Mouse (Mus musculus) limb, embryonic 15.5 days (tissue): Measurements from ENCODE around the gene Fn1. TPM values are rescaled to one million over a fixed set of nuclear protein-coding genes. Genes with fewer than 3 reads are reported as not detected.

ENCODE experiments used
- ATAC-seq: fragments of 200-750 bp; cut with Nextera tagmentation; 2 replicates; pipeline ENCODE4 v1.8.0; 2017; ENCODE audit warnings: low read depth, moderate TSS enrichment; ENCODE audit not compliant: insufficient number of reproducible peaks, low FRiP score, low TSS enrichment
- H3K27ac ChIP-seq: fragments of 300-500 bp; sonication (generic); 2 replicates; pipeline ENCODE4 v1.5.1; 2015; ENCODE audit warnings: moderate library complexity, mild to moderate bottlenecking, inconsistent platforms
- H3K27me3 ChIP-seq: fragments of 300-500 bp; sonication (generic); 2 replicates; pipeline ENCODE4 v1.6.1; 2015; ENCODE audit warnings: inconsistent platforms
- H3K36me3 ChIP-seq: fragments of 300-500 bp; sonication (generic); 2 replicates; pipeline ENCODE4 v1.6.1; 2015; ENCODE audit warnings: inconsistent platforms
- H3K4me1 ChIP-seq: fragments of 300-500 bp; sonication (generic); 2 replicates; pipeline ENCODE4 v1.6.1; 2015; ENCODE audit warnings: inconsistent platforms
- H3K4me2 ChIP-seq: fragments of 300-500 bp; sonication (generic); 2 replicates; pipeline ENCODE4 v1.6.1; 2015; ENCODE audit warnings: mild to moderate bottlenecking, inconsistent platforms
- H3K4me3 ChIP-seq: fragments of 300-500 bp; sonication (generic); 2 replicates; pipeline ENCODE4 v1.5.1; 2015; ENCODE audit warnings: mild to moderate bottlenecking, inconsistent platforms
- H3K9ac ChIP-seq: fragments of 300-500 bp; sonication (generic); 2 replicates; pipeline ENCODE4 v1.6.1; 2015; ENCODE audit warnings: inconsistent platforms
- H3K9me3 ChIP-seq: fragments of 300-500 bp; sonication (generic); 2 replicates; pipeline ENCODE4 v1.6.1; 2016; ENCODE audit warnings: inconsistent platforms
- WGBS: fragments of 180-500 bp; shearing (Covaris S2); methylation state at CpG from one replicate; pipeline ENCODE4 v1.1.7; 2015; 5-methylcytosine and 5-hydroxymethylcytosine counted together
- polyA plus RNA-seq: library from polyadenylated mRNA; unstranded; fragments of >200 nt; fragmentation: Nextera tagmentation; extraction: Ambion mirVana; gene quantifications from 2 replicates; pipeline ENCODE4 v1.2.1, GENCODE M21; 2015

Gene Fn1
- polyA plus RNA-seq, 1 experiment from 2014 or later = 197 TPM

DNA sequence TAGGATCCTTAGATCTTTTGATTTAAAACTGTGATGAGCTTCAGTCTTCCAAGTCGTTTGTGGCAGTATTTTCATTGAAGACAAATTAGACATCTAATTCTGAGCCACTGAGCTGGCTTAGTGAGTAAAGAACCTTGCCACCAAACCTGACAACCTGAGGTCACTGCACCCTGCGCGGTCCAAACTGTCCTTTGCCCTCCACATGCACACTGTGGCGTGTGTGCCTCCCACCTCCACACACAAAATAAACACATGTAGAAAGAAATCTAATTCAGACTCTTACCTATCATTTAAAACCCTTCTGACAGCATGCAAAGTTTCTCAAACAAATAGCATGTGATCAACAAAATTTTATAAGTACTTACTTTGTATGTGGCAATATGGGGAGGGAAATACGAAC, 6.2 kb downstream of the Fn1 start:
- Histone ChIP-seq H3K9ac (no peak overlapping the region), H3K27me3 (no peaks in the 10 kb centered on the region), H3K9me3 (no peaks in the 10 kb centered on the region), H3K4me2 (no peak overlapping the region), H3K27ac (no peak overlapping the region), H3K36me3 (peaks cover 65% of the 10 kb centered on the region), H3K4me1 (peaks cover 10% of the 10 kb centered on the region), H3K4me3 (no peak overlapping the region)
- WGBS = 78% methylated on average over 5 of the region's 5 CpGs
- no peak for ATAC-seq

DNA sequence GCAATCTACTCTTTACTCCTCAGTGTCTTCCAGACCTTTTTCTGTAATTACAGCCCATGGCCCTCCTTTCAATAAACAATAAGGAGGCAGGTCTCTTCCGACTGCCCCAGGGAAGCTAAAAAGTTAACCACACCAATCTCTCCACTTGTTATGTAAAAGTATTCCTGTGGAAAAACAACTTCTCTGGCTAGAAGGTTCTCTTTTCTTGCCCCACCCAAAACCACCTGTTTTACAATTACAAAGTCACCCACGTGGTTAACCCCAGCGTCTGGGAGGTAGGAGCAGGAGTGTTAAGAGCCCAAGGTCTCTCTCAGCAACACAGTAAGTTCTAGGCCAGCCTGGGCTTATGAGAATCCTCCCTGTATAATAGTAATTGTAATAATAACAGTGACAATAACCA, 7.0 kb downstream of the Fn1 start:
- H3K4me2 ChIP-seq = no peak overlapping the region
- no peaks in the 10 kb centered on the region for H3K9me3 ChIP-seq
- H3K27me3 ChIP-seq = no peaks in the 10 kb centered on the region
- H3K36me3 ChIP-seq = peaks cover 73% of the 10 kb centered on the region
- ATAC-seq = no peak
- H3K4me3 ChIP-seq = no peak overlapping the region
- H3K9ac ChIP-seq = no peak overlapping the region
- 43% methylated on average over 3 of the region's 3 CpGs for WGBS
- H3K27ac ChIP-seq = no peak overlapping the region
- H3K4me1 ChIP-seq = peaks cover 10% of the 10 kb centered on the region

DNA sequence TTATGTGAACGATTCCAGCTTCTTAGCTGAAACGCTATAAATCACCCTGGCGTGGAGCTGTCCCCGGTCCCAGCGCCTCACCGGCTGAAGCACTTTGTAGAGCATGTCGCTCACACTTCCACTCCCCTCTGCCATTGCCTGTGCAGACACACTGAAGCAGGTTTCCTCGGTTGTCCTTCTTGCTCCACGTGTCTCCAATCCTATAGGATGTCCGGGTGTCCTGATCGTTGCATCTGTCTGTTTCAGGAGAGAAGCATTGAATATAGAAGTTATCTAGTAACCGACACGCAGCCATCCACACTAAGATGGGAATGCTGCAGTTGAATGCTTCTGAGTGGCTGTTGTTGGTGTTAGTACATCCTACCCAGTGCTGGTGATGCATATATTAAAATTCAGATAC, 7.5 kb downstream of the Fn1 start:
- peaks cover 78% of the 10 kb centered on the region for H3K36me3 ChIP-seq
- no peak overlapping the region for H3K4me3 ChIP-seq
- 86% methylated on average over 13 of the region's 13 CpGs for WGBS
- no peak overlapping the region for H3K4me2 ChIP-seq
- H3K27me3 ChIP-seq = no peaks in the 10 kb centered on the region
- peaks cover 5% of the 10 kb centered on the region for H3K4me1 ChIP-seq
- H3K27ac ChIP-seq = no peak overlapping the region
- ATAC-seq = no peak
- no peaks in the 10 kb centered on the region for H3K9me3 ChIP-seq
- no peak overlapping the region for H3K9ac ChIP-seq

DNA sequence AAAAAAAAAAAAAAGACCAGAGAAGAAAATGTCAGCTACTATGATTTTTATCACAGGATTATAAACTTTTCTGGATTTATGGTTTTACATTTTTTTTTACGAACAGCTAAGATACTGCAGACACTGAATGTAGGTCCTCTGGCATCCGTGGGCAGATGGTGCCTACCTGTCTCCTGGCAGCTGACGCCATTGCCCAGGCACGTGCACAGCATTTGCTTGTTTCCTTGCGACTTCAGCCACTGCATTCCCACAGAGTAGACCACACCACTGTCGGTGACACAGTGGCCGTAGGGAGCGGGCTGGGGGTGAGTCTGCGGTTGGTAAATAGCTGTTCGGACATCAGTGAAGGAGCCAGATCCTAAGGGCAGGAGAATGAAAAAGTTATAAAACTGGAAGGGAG, 10.2 kb downstream of the Fn1 start:
- peaks cover 83% of the 10 kb centered on the region for H3K36me3 ChIP-seq
- H3K9me3 ChIP-seq = no peaks in the 10 kb centered on the region
- no peaks in the 10 kb centered on the region for H3K27me3 ChIP-seq
- H3K4me1 ChIP-seq = no peaks in the 10 kb centered on the region; the same call in 1 of the 2 replicates
- no peak overlapping the region for H3K27ac ChIP-seq
- WGBS = 95% methylated on average over 10 of the region's 10 CpGs
- no peak for ATAC-seq
- no peak overlapping the region for H3K4me3 ChIP-seq
- no peak overlapping the region for H3K9ac ChIP-seq
- H3K4me2 ChIP-seq = no peak overlapping the region

DNA sequence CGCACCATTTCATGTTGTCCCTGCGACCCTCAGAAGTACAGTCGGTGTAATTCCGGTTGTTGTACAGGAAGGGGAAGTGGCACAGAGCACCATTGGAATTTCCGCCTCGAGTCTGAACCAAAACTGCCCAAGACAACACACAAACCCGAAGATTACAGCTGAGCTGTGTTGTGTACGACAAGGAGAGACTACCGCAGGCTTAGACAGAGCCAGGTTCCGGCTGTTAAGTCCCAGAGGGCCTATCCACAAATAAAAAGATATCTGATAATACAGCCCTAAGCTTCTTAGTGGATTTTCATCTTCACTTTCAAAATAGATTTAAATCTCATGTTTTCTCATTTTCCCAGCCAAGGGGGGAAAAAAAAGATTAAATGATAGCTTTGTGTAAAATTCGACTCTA, 11.8 kb downstream of the Fn1 start:
- Histone ChIP-seq H3K4me2 (no peak overlapping the region), H3K27ac (no peak overlapping the region), H3K27me3 (no peaks in the 10 kb centered on the region), H3K4me1 (no peaks in the 10 kb centered on the region), H3K9me3 (no peaks in the 10 kb centered on the region), H3K36me3 (peaks cover 88% of the 10 kb centered on the region), H3K9ac (no peak overlapping the region), H3K4me3 (no peak overlapping the region)
- 89% methylated on average over 11 of the region's 11 CpGs for WGBS
- no peak for ATAC-seq

DNA sequence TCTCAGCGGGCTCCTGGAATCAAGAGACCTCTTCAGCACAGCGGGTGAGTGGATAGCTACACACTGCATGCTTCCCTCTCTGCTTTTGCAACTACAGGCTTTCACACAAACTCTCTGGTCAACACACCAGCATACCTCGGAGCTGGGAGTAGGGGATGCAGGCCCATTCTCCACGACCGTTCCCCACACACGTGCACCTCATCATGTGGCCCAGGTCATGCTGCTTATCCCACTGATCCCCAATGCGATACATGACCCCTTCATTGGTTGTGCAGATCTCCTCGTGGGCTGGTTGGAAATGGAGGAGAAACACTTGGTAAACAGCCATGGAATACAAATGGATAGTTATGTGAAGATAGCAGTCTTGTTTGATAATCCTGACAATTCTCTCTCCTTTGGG, 12.8 kb downstream of the Fn1 start:
- no peak overlapping the region for H3K4me3 ChIP-seq
- H3K27ac ChIP-seq = no peak overlapping the region
- H3K4me2 ChIP-seq = no peak overlapping the region
- no peak for ATAC-seq
- H3K27me3 ChIP-seq = no peaks in the 10 kb centered on the region
- no peaks in the 10 kb centered on the region for H3K9me3 ChIP-seq
- peaks cover 90% of the 10 kb centered on the region for H3K36me3 ChIP-seq
- no peak overlapping the region for H3K9ac ChIP-seq
- no peaks in the 10 kb centered on the region for H3K4me1 ChIP-seq
- WGBS = 92% methylated on average over 8 of the region's 8 CpGs

DNA sequence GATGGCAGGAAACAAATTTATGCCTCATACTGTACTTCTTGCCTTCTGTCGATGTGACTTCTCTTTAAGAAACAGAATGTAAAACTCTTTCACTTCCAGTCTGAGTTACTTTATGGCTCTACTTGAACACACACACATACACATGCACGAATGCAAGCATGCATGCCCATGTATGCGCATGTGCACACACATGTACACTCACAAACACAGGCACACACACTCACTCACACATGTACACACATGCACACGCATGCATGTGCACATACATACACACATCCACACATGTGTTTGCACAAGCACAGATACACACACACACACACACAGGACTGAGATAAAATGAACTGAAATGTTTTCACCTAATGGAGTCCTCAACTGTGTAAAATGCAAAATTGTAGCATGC, 16.3 kb downstream of the Fn1 start:
- Histone ChIP-seq H3K4me3 (no peak overlapping the region), H3K9ac (no peak overlapping the region), H3K4me2 (no peak overlapping the region), H3K27ac (no peak overlapping the region), H3K9me3 (no peaks in the 10 kb centered on the region), H3K27me3 (no peaks in the 10 kb centered on the region), H3K4me1 (no peaks in the 10 kb centered on the region), H3K36me3 (peaks cover 72% of the 10 kb centered on the region)
- WGBS = 91% methylated on average over 4 of the region's 4 CpGs
- no peak for ATAC-seq

DNA sequence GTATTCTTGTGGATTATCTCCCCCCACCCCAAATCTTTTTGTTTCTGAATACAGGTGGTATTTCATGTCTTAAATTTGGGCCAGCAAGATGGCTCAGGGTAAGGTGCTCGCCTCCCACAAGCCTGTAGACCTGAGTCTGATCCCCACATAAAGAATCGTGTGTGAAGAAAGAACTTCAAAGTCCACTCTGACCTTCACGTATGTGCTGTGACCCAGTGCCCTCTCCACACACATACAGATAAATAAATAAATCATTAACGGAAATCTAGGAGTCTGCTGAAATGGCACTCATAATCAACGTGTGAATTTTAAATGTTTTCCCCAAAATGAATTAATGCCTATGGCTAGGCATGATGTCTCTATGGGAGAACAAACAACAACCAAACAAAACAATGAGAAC, 16.9 kb downstream of the Fn1 start:
- no peak overlapping the region for H3K9ac ChIP-seq
- H3K36me3 ChIP-seq = peaks cover 70% of the 10 kb centered on the region
- WGBS = 93% methylated on average over 5 of the region's 5 CpGs
- no peak overlapping the region for H3K4me3 ChIP-seq
- ATAC-seq = no peak
- no peaks in the 10 kb centered on the region for H3K4me1 ChIP-seq
- no peaks in the 10 kb centered on the region for H3K9me3 ChIP-seq
- no peak overlapping the region for H3K27ac ChIP-seq
- H3K4me2 ChIP-seq = no peak overlapping the region
- H3K27me3 ChIP-seq = no peaks in the 10 kb centered on the region

DNA sequence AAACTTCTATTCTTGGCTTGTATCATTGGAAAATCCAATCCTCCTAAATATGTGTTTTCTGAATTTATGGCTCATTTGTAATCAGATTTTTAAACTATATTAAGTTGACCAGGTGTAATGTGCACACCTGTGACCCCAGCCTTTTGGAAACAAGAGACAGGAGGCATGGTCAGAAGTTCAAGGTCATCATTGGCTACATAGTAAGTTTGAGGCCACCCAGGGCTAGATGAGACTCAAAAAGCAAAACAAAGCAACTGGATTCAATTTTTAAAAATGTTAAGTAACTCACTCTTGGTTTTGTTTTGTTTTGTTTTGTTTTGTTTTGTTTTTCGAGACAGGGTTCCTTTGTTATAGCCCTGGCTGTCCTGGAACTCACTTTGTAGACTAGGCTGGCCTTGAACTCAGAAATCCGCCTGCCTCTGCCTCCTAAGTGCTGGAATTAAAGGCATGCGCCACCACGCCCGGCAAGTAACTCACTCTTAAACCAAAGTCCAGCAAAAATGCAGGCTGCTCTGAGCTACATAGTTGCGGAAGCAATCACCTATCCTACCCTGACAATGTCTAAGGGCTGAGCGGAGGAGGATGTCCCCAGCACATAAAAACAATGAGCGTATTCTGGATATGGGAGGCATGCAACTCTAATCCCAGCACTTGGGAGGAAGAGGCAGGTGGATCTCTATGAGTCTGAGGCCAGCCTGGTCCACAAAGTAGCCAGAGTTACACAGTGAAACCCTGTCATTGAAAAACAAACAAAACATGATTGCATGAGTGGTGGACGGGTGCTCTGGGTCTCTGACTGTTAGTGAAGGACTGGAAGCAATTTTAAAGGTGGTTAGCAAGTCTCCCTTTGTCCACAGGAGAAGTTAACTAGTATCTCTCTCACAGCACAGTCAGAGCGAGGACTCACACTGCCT, 17.6 kb downstream of the Fn1 start:
- Histone ChIP-seq H3K4me1 (no peaks in the 10 kb centered on the region), H3K27me3 (no peaks in the 10 kb centered on the region), H3K4me3 (no peak overlapping the region), H3K9ac (no peak overlapping the region), H3K4me2 (no peak overlapping the region), H3K36me3 (peaks cover 66% of the 10 kb centered on the region), H3K27ac (no peak overlapping the region), H3K9me3 (no peaks in the 10 kb centered on the region)
- 93% methylated on average over 10 of the region's 10 CpGs for WGBS
- ATAC-seq = no peak

DNA sequence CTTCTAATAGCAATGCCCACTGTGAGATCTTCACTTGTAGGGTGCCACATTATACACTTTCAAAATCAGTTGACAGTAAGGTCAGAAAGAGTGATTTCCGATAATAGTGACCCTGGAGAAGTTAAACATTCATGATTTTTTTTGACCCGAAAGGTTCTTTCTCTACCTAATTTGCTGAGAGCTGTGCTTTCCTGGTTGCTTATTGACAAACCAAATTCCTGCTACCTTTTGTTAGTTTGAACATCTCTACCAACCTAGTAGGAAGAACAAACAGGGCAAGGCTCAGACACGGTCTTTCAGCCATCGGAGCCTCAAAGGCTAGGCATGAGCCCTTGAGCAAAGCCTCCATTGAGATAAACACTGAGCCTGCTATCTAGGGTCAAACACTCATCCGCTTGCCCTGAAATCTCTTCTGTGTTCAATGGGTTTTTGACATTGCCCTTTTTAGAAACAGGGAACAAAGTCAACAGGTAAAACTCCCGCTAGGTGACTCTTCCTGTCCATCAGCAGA, 18.5 kb downstream of the Fn1 start:
- Histone ChIP-seq H3K4me1 (no peaks in the 10 kb centered on the region), H3K27me3 (no peaks in the 10 kb centered on the region), H3K27ac (no peak overlapping the region), H3K36me3 (peaks cover 66% of the 10 kb centered on the region), H3K9me3 (no peaks in the 10 kb centered on the region), H3K4me2 (no peak overlapping the region), H3K4me3 (no peak overlapping the region), H3K9ac (no peak overlapping the region)
- no peak for ATAC-seq
- WGBS = 96% methylated on average over 6 of the region's 6 CpGs

DNA sequence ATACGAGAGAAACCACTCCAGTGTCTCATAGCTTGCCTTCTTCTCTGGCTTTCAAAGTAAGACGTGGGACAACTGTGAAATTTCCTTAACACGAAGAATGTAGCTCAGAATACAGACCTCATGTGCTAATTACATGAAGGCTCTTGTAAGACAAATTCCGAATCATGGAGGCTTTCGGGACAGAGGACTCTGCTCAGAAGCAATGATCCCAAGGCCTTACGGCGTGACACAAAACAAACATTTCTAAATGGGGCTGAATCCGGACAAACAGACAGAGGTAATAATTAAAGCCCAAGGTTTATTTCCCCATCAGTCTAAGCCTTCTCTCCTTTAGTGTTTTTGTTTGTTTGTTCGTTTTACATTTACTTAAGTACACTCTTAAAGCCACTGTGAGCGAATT, 20.6 kb downstream of the Fn1 start:
- ATAC-seq = no peak
- Histone ChIP-seq H3K4me3 (no peak overlapping the region), H3K27ac (no peak overlapping the region), H3K27me3 (no peaks in the 10 kb centered on the region), H3K4me1 (no peaks in the 10 kb centered on the region), H3K9me3 (no peaks in the 10 kb centered on the region), H3K36me3 (peaks cover 74% of the 10 kb centered on the region), H3K4me2 (no peak overlapping the region), H3K9ac (no peak overlapping the region)
- WGBS = 90% methylated on average over 10 of the region's 10 CpGs

DNA sequence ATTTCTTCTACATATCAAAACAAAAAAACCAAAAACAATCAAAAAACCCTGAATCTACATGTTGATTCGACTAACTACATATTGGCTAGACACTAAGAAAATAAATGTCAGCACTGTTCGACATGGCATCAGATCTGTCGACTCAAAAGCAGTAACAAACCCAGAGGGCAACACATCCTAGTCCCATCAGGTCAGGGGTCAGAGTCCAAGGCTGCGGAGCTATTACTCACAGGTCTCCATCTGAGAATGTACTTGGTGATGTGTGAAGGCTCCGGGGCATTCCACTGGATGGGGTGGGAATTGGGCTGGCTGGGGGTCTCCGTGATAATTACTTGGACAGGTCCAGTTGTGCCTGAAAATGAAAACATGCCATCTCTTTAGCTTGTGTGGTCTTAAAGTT, 21.2 kb downstream of the Fn1 start:
- H3K27ac ChIP-seq = no peak overlapping the region
- H3K9ac ChIP-seq = no peak overlapping the region
- no peaks in the 10 kb centered on the region for H3K4me1 ChIP-seq
- no peak overlapping the region for H3K4me2 ChIP-seq
- no peaks in the 10 kb centered on the region for H3K9me3 ChIP-seq
- H3K4me3 ChIP-seq = no peak overlapping the region
- H3K27me3 ChIP-seq = no peaks in the 10 kb centered on the region
- WGBS = 81% methylated on average over 6 of the region's 6 CpGs
- ATAC-seq = no peak
- H3K36me3 ChIP-seq = peaks cover 75% of the 10 kb centered on the region
